Mouse (Mus musculus) hindbrain, embryonic 10.5 days (tissue): ENCODE results near the gene Mlx. TPM values are rescaled to one million over a fixed set of nuclear protein-coding genes. Genes with fewer than 3 reads are reported as not detected.
"Not testable (repeated sequence)": the region's sequence is repeated elsewhere in the genome, so short reads cannot be mapped to it uniquely, and the experiment has no call there.

Experiments
- DNase-seq: peaks from one replicate; pipeline ENCODE4 v3.0.0-alpha.2; 2017; ENCODE audit warnings: low spot score
- H3K27ac ChIP-seq: fragments of 300-500 bp; sonication (generic); 2 replicates; pipeline ENCODE4 v1.5.1; 2016; ENCODE audit warnings: mild to moderate bottlenecking, moderate library complexity
- H3K27me3 ChIP-seq: fragments of 300-500 bp; sonication (generic); 2 replicates; pipeline ENCODE4 v1.6.1; 2016; ENCODE audit warnings: mild to moderate bottlenecking; ENCODE audit not compliant: poor library complexity, insufficient read depth, severe bottlenecking
- H3K36me3 ChIP-seq: fragments of 300-500 bp; sonication (generic); 2 replicates; pipeline ENCODE4 v1.6.1; 2016; ENCODE audit warnings: mild to moderate bottlenecking, moderate library complexity
- H3K4me1 ChIP-seq: fragments of 300-500 bp; sonication (generic); replicated peaks from 2 replicates; pipeline ENCODE4 v1.6.1; 2016; ENCODE audit warnings: mild to moderate bottlenecking
- H3K4me3 ChIP-seq: fragments of 300-500 bp; sonication (generic); 2 replicates; pipeline ENCODE4 v1.5.1; 2016; ENCODE audit warnings: mild to moderate bottlenecking, moderate library complexity
- H3K9me3 ChIP-seq: fragments of 300-500 bp; sonication (generic); 2 replicates; pipeline ENCODE4 v1.6.1; 2016; ENCODE audit warnings: mild to moderate bottlenecking, moderate library complexity
- WGBS: fragments of 180-500 bp; shearing (Covaris S2); methylation state at CpG from one replicate; pipeline ENCODE4 v1.1.7; 2016; 5-methylcytosine and 5-hydroxymethylcytosine counted together
- polyA plus RNA-seq: library from polyadenylated mRNA; unstranded; fragments of >200 nt; fragmentation: Nextera tagmentation; extraction: Ambion mirVana; gene quantifications from 2 replicates; pipeline ENCODE4 v1.2.1, GENCODE M21; 2016

Mlx gene
- polyA plus RNA-seq, 1 experiment from 2014 or later = 49.7 TPM

GRCm38 (mm10) chr11:101119131-101119760, 32.2 kb downstream of the Mlx start:
- WGBS = under 1% methylated on average over 39 of the region's 39 CpGs
- Histone ChIP-seq H3K27me3 (no peaks in the 10 kb centered on the region), H3K27ac (peak overlapping the region; percentile 95), H3K9me3 (no peaks in the 10 kb centered on the region), H3K4me3 (peak overlapping the region; percentile 95), H3K4me1 (peaks cover 44% of the 10 kb centered on the region), H3K36me3 (peaks cover 47% of the 10 kb centered on the region)
- DNase-seq = no peak

- Histone ChIP-seq H3K36me3 (peaks cover 52% of the 10 kb centered on the region), H3K27me3 (no peaks in the 10 kb centered on the region), H3K4me1 (peaks cover 41% of the 10 kb centered on the region), H3K4me3 (peak within 1 kb of the TSS; percentile 95), H3K9me3 (no peaks in the 10 kb centered on the region), H3K27ac (peak within 1 kb of the TSS; percentile 95)
- DNase-seq = peak; percentile 100
- WGBS = under 1% methylated on average over 61 of the region's 61 CpGs
These were observed 32.9 kb downstream of the Mlx start, which contains the start of the genes Retreg3 and Tubg1 for GRCm38 (mm10) chr11:101119761-101120544. TSS of gene Retreg3 (minus strand) at chr11:101119893. TSS of gene Tubg1 (plus strand) at chr11:101119938.

GRCm38 (mm10) chr11:101120545-101121188, 33.6 kb downstream of the Mlx start:
- Histone ChIP-seq H3K4me3 (peak overlapping the region; percentile 95), H3K9me3 (no peaks in the 10 kb centered on the region), H3K36me3 (peaks cover 58% of the 10 kb centered on the region), H3K27me3 (no peaks in the 10 kb centered on the region), H3K4me1 (peaks cover 38% of the 10 kb centered on the region), H3K27ac (peak overlapping the region; percentile 95)
- WGBS = 29% methylated on average over 19 of the region's 19 CpGs
- no peak for DNase-seq

GRCm38 (mm10) chr11:101124494-101124893, 37.4 kb downstream of the Mlx start:
- Histone ChIP-seq H3K36me3 (peaks cover 62% of the 10 kb centered on the region), H3K9me3 (peaks cover 15% of the 10 kb centered on the region), H3K4me1 (peaks cover 16% of the 10 kb centered on the region)
- H3K27me3 ChIP-seq, H3K27ac ChIP-seq, DNase-seq, H3K4me3 ChIP-seq: not testable (repeated sequence)
- WGBS = 98% methylated on average over 8 of the region's 8 CpGs

- H3K4me1 ChIP-seq = peaks cover 17% of the 10 kb centered on the region
- WGBS = 97% methylated on average over 9 of the region's 9 CpGs
- peaks cover 15% of the 10 kb centered on the region for H3K9me3 ChIP-seq
- not testable (repeated sequence) for H3K27ac ChIP-seq, H3K4me3 ChIP-seq, DNase-seq, H3K27me3 ChIP-seq
- H3K36me3 ChIP-seq = peaks cover 62% of the 10 kb centered on the region
These were observed 37.9 kb downstream of the Mlx start for GRCm38 (mm10) chr11:101125008-101125407.

- Histone ChIP-seq H3K27me3 (no peaks in the 10 kb centered on the region), H3K9me3 (peaks cover 18% of the 10 kb centered on the region), H3K4me3 (no peak overlapping the region), H3K4me1 (peaks cover 3% of the 10 kb centered on the region; the same call in 1 of the 2 replicates), H3K27ac (no peak overlapping the region), H3K36me3 (peaks cover 53% of the 10 kb centered on the region)
- DNase-seq = no peak
- 100% methylated on average over 1 of the region's 1 CpGs for WGBS
These were observed 40.0 kb downstream of the Mlx start for GRCm38 (mm10) chr11:101127075-101127474.

- peaks cover 33% of the 10 kb centered on the region for H3K36me3 ChIP-seq
- 87% methylated on average over 11 of the region's 11 CpGs for WGBS
These were observed 42.0 kb downstream of the Mlx start for GRCm38 (mm10) chr11:101128996-101129577.

GRCm38 (mm10) chr11:101130056-101130756, 43.1 kb downstream of the Mlx start:
- H3K4me3 ChIP-seq = no peak overlapping the region
- peaks cover 23% of the 10 kb centered on the region for H3K36me3 ChIP-seq
- H3K27me3 ChIP-seq = no peaks in the 10 kb centered on the region
- WGBS = 55% methylated on average over 18 of the region's 18 CpGs
- H3K4me1 ChIP-seq = peaks cover 3% of the 10 kb centered on the region; the same call in 1 of the 2 replicates
- no peak for DNase-seq
- peaks cover 18% of the 10 kb centered on the region for H3K9me3 ChIP-seq
- no peak overlapping the region for H3K27ac ChIP-seq

More at GRCm38 (mm10) chr11:101128996-101129577, 42.0 kb downstream of the Mlx start:
- Histone ChIP-seq H3K27ac (no peak overlapping the region), H3K4me3 (no peak overlapping the region), H3K9me3 (peaks cover 18% of the 10 kb centered on the region), H3K27me3 (no peaks in the 10 kb centered on the region), H3K4me1 (peaks cover 3% of the 10 kb centered on the region; the same call in 1 of the 2 replicates)
- no peak for DNase-seq

- H3K4me3 ChIP-seq = no peak overlapping the region
- H3K9me3 ChIP-seq = peaks cover 15% of the 10 kb centered on the region
- DNase-seq = no peak
- peaks cover 3% of the 10 kb centered on the region; the same call in 1 of the 2 replicates for H3K4me1 ChIP-seq
- no peak overlapping the region for H3K27ac ChIP-seq
- H3K27me3 ChIP-seq = no peaks in the 10 kb centered on the region
- WGBS = 90% methylated on average over 2 of the region's 2 CpGs
- peaks cover 13% of the 10 kb centered on the region for H3K36me3 ChIP-seq
These were observed 44.1 kb downstream of the Mlx start for GRCm38 (mm10) chr11:101131187-101131586.

GRCm38 (mm10) chr11:101131701-101132100, 44.6 kb downstream of the Mlx start:
- Histone ChIP-seq H3K4me1 (peaks cover 3% of the 10 kb centered on the region; the same call in 1 of the 2 replicates), H3K27me3 (no peaks in the 10 kb centered on the region), H3K36me3 (peaks cover 8% of the 10 kb centered on the region), H3K9me3 (peaks cover 10% of the 10 kb centered on the region), H3K27ac (no peak overlapping the region), H3K4me3 (no peak overlapping the region)
- WGBS = 89% methylated on average over 6 of the region's 6 CpGs
- peak; percentile 37 for DNase-seq

- Histone ChIP-seq H3K4me1 (peaks cover 3% of the 10 kb centered on the region; the same call in 1 of the 2 replicates), H3K27ac (no peak overlapping the region), H3K9me3 (peaks cover 3% of the 10 kb centered on the region), H3K36me3 (no peaks in the 10 kb centered on the region), H3K27me3 (no peaks in the 10 kb centered on the region), H3K4me3 (no peak overlapping the region)
- no peak for DNase-seq
- WGBS = 82% methylated on average over 12 of the region's 12 CpGs
These were observed 46.0 kb downstream of the Mlx start for GRCm38 (mm10) chr11:101133037-101133436.
